Mouse (Mus musculus) embryonic facial prominence, embryonic 13.5 days (tissue): ENCODE data around the gene Drg2. TPM values are rescaled to one million over a fixed set of nuclear protein-coding genes. Genes with fewer than 3 reads are reported as not detected.
A peak's percentile ranks its signal among the peaks of the same experiment; 100 is the strongest.
"Not testable (repeated sequence)": the region's sequence is repeated elsewhere in the genome, so short reads cannot be mapped to it uniquely, and the experiment has no call there.

Experiments
- ATAC-seq: fragments of 200-750 bp; cut with Nextera tagmentation; 2 replicates; pipeline ENCODE4 v1.8.0; 2017; ENCODE audit warnings: low read depth; ENCODE audit not compliant: insufficient number of reproducible peaks, insufficient read depth, low FRiP score, low TSS enrichment
- H3K27ac ChIP-seq: fragments of 300-500 bp; sonication (generic); 2 replicates; pipeline ENCODE4 v1.5.1; 2015; ENCODE audit warnings: moderate library complexity, mild to moderate bottlenecking, inconsistent platforms
- H3K27me3 ChIP-seq: fragments of 300-500 bp; sonication (generic); 2 replicates; pipeline ENCODE4 v1.6.1; 2015; ENCODE audit warnings: mild to moderate bottlenecking, inconsistent platforms
- H3K36me3 ChIP-seq: fragments of 300-500 bp; sonication (generic); 2 replicates; pipeline ENCODE4 v1.6.1; 2015; ENCODE audit warnings: mild to moderate bottlenecking, inconsistent platforms
- H3K4me1 ChIP-seq: fragments of 300-500 bp; sonication (generic); 2 replicates; pipeline ENCODE4 v1.6.1; 2015; ENCODE audit warnings: inconsistent platforms
- H3K4me2 ChIP-seq: fragments of 300-500 bp; sonication (generic); 2 replicates; pipeline ENCODE4 v1.6.1; 2015; ENCODE audit warnings: moderate library complexity, mild to moderate bottlenecking, inconsistent platforms
- H3K4me3 ChIP-seq: fragments of 300-500 bp; sonication (generic); 2 replicates; pipeline ENCODE4 v1.5.1; 2015; ENCODE audit warnings: mild to moderate bottlenecking, inconsistent platforms
- H3K9ac ChIP-seq: fragments of 300-500 bp; sonication (generic); 2 replicates; pipeline ENCODE4 v1.6.1; 2015; ENCODE audit warnings: mild to moderate bottlenecking, inconsistent platforms
- H3K9me3 ChIP-seq: fragments of 300-500 bp; sonication (generic); 2 replicates; pipeline ENCODE4 v1.6.1; 2016; ENCODE audit warnings: inconsistent platforms
- WGBS: fragments of 180-500 bp; shearing (Covaris S2); methylation state at CpG from one replicate; pipeline ENCODE4 v1.1.7; 2015; ENCODE audit warnings: mixed read lengths; 5-methylcytosine and 5-hydroxymethylcytosine counted together
- polyA plus RNA-seq: library from polyadenylated mRNA; unstranded; fragments of >200 nt; fragmentation: Nextera tagmentation; extraction: Ambion mirVana; gene quantifications from 2 replicates; pipeline ENCODE4 v1.2.1, GENCODE M21; 2015

The Drg2 gene
- polyA plus RNA-seq, 1 experiment from 2014 or later: 124 TPM

DNA sequence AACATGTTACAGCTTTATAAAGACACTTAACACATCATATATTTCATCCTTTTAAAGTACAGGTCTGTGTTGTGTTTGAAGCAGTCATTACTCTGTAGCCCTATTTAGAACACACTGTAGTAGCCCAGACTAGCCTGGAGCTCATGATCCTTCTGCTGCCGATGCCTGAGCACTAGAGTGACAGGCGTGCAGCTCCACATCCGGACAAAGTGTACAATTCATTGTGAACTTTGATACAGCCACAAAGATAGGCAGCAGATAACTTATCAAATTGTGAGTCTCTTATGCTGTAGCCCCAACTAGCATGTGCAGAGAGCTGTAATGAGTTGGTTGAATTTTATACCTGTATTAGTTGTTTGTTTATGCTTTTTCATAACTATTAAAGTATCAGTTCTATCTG is 26.8 kb upstream of the Drg2 start:
- Histone ChIP-seq H3K4me3 (no peak overlapping the region), H3K4me1 (no peaks in the 10 kb centered on the region), H3K27me3 (no peaks in the 10 kb centered on the region), H3K9me3 (no peaks in the 10 kb centered on the region), H3K4me2 (no peak overlapping the region), H3K36me3 (peaks cover 41% of the 10 kb centered on the region), H3K9ac (no peak overlapping the region), H3K27ac (no peak overlapping the region)
- ATAC-seq: no peak
- 94% methylated on average over 3 of the region's 3 CpGs for WGBS

DNA sequence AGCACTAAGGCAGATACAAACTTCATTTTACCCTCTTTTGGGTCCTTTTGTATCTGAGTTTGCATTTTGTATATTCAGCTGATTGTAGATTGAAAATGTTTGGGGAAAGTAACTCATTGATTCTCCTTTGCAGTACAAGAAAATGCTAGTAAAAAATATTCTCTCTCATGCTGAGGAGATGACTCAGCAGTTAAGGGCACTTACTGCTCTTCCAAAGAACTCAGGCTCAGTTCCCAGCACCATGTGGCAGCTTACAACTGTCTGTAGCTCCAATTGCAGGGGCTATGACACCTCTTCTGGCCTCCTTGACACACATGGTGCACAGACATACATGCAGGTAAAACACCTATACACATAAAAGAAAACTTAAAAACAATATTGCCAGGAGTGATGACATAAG is 20.9 kb upstream of the Drg2 start:
- no peaks in the 10 kb centered on the region for H3K27me3 ChIP-seq

DNA sequence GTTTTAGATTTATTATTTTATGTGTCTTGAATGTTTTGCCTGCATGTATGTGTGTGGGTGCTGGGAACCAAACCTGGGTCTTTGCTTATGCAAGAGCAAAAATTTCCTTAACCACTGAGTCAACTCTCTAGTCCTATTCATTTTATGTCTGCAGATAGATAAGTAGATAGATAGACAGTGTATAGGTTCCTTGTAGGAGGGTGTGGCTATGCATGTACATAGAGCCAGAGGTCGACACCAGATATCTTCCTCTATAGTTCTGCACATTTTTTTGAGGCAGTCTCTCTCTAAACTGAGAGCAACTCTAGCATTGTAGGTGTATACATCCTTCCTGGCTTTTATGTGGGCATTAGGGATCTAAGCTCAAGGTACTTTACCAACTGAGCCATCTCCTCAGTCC is 19.3 kb upstream of the Drg2 start:
- no peak overlapping the region for H3K9ac ChIP-seq
- no peaks in the 10 kb centered on the region for H3K27me3 ChIP-seq
- H3K36me3 ChIP-seq: peaks cover 74% of the 10 kb centered on the region
- H3K9me3 ChIP-seq: no peaks in the 10 kb centered on the region
- H3K4me1 ChIP-seq: no peaks in the 10 kb centered on the region
- no peak overlapping the region for H3K4me3 ChIP-seq
- 97% methylated on average over 1 of the region's 1 CpGs for WGBS
- H3K27ac ChIP-seq: no peak overlapping the region
- ATAC-seq: no peak
- no peak overlapping the region for H3K4me2 ChIP-seq

More for the DNA sequence above, 20.9 kb upstream of the Drg2 start:
- H3K4me3 ChIP-seq: no peak overlapping the region
- ATAC-seq: no peak
- no peaks in the 10 kb centered on the region for H3K4me1 ChIP-seq
- no peak overlapping the region for H3K27ac ChIP-seq
- H3K9me3 ChIP-seq: no peaks in the 10 kb centered on the region
- no peak overlapping the region for H3K4me2 ChIP-seq
- H3K36me3 ChIP-seq: peaks cover 75% of the 10 kb centered on the region
- H3K9ac ChIP-seq: no peak overlapping the region

DNA sequence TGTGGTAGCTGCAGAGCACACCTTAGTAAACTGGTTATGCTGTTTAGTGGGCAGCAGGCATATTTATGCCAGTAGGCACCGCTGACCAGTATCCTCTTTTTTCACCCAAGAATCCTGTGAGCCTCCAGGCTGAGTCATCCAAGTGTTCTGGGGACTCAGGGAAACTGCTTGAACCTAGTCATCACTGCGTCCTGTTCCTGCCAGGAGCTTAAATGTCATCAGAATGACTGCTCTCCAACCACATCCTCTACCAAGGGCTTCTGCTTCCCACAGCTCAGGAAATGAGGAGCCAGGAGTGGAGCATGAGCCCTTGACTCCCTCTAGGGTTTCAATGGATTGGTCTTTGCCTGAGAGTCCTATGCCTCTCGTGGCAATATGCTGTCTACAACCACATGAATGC is 17.8 kb upstream of the Drg2 start:
- H3K36me3 ChIP-seq: peaks cover 71% of the 10 kb centered on the region
- H3K9ac ChIP-seq: no peak overlapping the region
- H3K27ac ChIP-seq: no peak overlapping the region

DNA sequence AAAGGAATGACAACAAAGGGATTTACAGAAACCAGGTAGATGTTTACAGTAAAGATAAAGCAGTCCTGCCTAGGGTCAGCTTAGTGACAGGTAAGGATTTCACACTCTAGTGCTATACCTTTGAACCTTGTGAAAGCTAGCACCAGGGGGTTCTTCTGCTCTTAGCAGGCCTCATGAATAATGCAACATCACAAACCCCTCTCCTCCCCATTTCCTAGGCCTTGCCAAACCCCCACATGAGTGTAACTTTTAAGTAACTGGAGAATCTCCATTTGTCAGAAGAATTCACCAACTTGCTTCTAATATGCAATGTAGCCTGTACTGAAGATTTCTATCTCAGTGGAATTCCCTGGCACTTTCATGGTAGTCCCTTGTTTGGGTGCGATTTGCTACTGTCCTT is 14.8 kb upstream of the Drg2 start:
- not testable (repeated sequence) for H3K4me1 ChIP-seq, H3K4me3 ChIP-seq, H3K9me3 ChIP-seq, H3K4me2 ChIP-seq, H3K27ac ChIP-seq, H3K27me3 ChIP-seq, ATAC-seq, H3K9ac ChIP-seq
- 33% methylated on average over 1 of the region's 1 CpGs for WGBS
- peaks cover 74% of the 10 kb centered on the region for H3K36me3 ChIP-seq

More for the DNA sequence above, 17.8 kb upstream of the Drg2 start:
- H3K4me2 ChIP-seq: no peak overlapping the region
- no peaks in the 10 kb centered on the region for H3K4me1 ChIP-seq
- H3K9me3 ChIP-seq: no peaks in the 10 kb centered on the region
- ATAC-seq: no peak
- H3K4me3 ChIP-seq: no peak overlapping the region
- no peaks in the 10 kb centered on the region for H3K27me3 ChIP-seq
- 88% methylated on average over 3 of the region's 3 CpGs for WGBS

DNA sequence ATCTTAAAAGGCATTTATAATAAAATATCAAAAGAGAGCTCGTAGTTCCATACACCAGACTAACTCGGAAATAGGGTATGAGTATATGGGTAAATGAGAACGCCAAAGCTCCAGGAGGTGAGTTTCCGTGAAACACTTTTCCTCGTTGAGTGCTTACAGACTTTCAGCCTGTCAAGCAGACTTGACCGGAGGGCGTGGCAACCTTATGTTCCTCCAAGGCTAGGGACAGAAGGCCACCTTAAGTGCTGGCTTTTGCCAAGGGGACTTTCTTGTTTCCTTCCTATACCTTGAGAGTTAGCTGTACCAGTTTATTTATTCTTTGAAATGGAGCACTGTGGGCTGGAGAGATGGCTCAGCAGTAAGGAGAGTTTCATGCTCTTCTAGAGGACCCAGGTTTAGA is 14.2 kb upstream of the Drg2 start:
- H3K27me3 ChIP-seq: no peaks in the 10 kb centered on the region
- H3K36me3 ChIP-seq: peaks cover 70% of the 10 kb centered on the region
- H3K4me1 ChIP-seq: no peaks in the 10 kb centered on the region
- no peak for ATAC-seq
- H3K4me3 ChIP-seq: no peak overlapping the region
- WGBS: 52% methylated on average over 7 of the region's 7 CpGs
- H3K27ac ChIP-seq: no peak overlapping the region
- H3K4me2 ChIP-seq: no peak overlapping the region
- no peaks in the 10 kb centered on the region for H3K9me3 ChIP-seq
- H3K9ac ChIP-seq: no peak overlapping the region

DNA sequence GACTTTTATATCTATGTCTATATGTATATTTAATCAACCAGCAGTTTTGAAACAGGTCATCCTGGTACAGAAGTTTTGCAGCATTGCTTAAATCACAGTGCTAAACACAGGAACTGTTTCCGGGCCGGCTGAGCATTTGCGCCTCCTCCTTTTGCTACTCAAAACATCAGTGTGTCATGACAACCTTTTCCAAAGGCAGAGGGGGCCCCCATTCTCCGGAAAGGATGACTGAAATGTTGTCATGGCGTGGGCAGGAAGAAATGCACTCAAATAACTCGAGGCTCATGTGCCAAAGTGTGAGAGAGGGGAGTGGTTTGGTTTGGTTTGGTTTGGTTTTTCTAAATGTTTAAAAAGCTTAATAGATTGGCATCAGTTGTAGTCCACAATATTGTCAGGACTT is 11.5 kb upstream of the Drg2 start:
- Histone ChIP-seq H3K36me3 (peaks cover 48% of the 10 kb centered on the region), H3K4me1 (peaks cover 4% of the 10 kb centered on the region; the same call in 1 of the 2 replicates), H3K9ac (no peak overlapping the region), H3K4me2 (no peak overlapping the region), H3K27me3 (no peaks in the 10 kb centered on the region), H3K4me3 (no peak overlapping the region), H3K27ac (no peak overlapping the region), H3K9me3 (no peaks in the 10 kb centered on the region)
- no peak for ATAC-seq
- 87% methylated on average over 6 of the region's 6 CpGs for WGBS

DNA sequence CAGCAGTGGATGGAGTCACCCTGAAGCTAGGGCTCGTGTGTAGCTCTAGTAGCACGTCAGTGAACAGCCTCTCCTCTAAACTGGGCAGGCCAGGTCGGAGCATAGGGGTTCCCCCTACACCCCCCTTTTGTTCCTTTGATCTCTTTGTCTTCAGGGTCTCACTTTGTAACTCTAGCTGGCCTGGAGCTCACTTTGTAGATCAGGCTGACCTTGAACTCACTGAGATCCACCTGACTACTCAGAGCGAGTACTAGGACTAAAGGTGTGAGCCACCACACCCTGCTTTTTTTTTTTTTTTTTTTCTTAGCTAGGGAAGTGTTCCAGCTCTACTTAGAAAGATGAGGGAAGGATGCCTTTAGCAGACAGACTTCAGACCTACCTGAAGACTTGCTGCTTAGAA is 10.4 kb upstream of the Drg2 start:
- no peak overlapping the region for H3K4me3 ChIP-seq
- peaks cover 4% of the 10 kb centered on the region; the same call in 1 of the 2 replicates for H3K4me1 ChIP-seq
- 81% methylated on average over 4 of the region's 4 CpGs for WGBS
- no peaks in the 10 kb centered on the region for H3K27me3 ChIP-seq
- peaks cover 38% of the 10 kb centered on the region for H3K36me3 ChIP-seq
- no peaks in the 10 kb centered on the region for H3K9me3 ChIP-seq
- no peak overlapping the region for H3K9ac ChIP-seq
- no peak overlapping the region for H3K27ac ChIP-seq
- H3K4me2 ChIP-seq: no peak overlapping the region
- ATAC-seq: no peak

DNA sequence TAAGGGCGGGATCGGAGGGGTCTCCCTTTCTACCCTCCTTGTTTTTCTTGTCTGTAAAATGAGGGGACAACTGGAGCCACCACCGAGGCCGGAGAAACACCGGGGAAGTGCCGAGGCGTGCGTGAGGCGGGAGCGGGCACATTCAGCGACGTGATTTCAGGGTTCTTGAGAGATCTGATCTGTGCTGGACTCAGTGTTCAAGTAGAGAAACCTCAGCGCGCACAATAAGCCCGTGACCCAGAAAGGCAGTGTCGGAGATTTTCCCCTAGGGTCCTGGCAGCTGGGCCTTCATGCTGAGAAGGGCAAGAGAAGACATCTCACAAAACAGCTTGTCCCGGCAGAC is 325 bp downstream of the Drg2 start:
- peak overlapping the region; percentile 81 for H3K4me3 ChIP-seq
- H3K9ac ChIP-seq: peak overlapping the region; percentile 89
- peaks cover 14% of the 10 kb centered on the region for H3K4me1 ChIP-seq
- peaks cover 39% of the 10 kb centered on the region for H3K36me3 ChIP-seq
- no peak for ATAC-seq
- no peaks in the 10 kb centered on the region for H3K27me3 ChIP-seq
- peak overlapping the region; percentile 91 for H3K4me2 ChIP-seq
- H3K9me3 ChIP-seq: no peaks in the 10 kb centered on the region
- under 1% methylated on average over 17 of the region's 17 CpGs for WGBS
- peak overlapping the region; percentile 53 for H3K27ac ChIP-seq

DNA sequence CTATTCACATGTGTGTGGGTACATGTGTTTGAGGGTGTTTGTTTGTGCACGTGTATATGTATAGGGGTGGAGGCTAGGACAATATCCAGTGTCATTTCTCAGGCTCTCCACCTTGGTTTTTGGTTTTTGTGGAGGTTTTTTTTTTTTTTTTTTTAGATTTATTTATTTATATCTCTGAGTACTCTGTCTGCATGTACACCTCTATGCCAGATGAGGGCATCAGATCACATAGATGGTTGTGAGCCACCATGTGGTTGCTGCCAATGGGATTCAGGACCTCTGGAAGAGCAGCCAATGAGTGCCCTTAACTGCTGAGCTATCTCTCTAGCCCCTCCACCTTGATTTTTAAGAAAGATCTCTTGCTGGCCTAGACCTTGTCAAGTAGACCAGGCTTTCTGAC is 3.6 kb downstream of the Drg2 start:
- peaks cover 71% of the 10 kb centered on the region for H3K36me3 ChIP-seq
- H3K4me1 ChIP-seq: peaks cover 14% of the 10 kb centered on the region
- H3K4me3 ChIP-seq: no peak overlapping the region
- ATAC-seq: no peak
- H3K9ac ChIP-seq: no peak overlapping the region
- no peak overlapping the region for H3K27ac ChIP-seq
- WGBS: 81% methylated on average over 1 of the region's 1 CpGs
- H3K27me3 ChIP-seq: no peaks in the 10 kb centered on the region
- H3K4me2 ChIP-seq: no peak overlapping the region
- H3K9me3 ChIP-seq: no peaks in the 10 kb centered on the region

DNA sequence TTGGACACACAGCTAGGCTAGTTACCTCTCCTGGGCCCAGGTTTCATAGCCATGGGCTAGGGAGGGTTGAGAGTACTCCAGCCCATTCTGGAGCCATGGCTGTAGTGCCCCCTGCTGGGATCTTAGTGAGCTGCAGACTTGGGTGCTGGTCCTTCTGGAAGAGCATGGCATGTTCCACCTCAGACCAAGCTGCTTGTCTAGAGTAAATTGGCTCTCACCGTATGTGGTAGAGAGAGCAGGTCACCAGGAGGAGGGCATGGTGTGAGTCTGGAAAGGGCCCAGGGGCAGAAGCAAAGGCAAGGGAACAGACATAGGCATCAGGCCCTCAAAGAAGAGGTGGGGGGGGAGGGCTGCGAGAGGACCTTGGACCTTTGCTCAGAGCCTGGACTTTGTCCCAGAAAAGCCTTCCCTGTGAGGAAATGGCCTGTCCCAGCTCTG is 11.6 kb downstream of the Drg2 start:
- Histone ChIP-seq H3K4me1 (no peaks in the 10 kb centered on the region), H3K4me2 (no peak overlapping the region), H3K9ac (no peak overlapping the region), H3K9me3 (no peaks in the 10 kb centered on the region), H3K4me3 (no peak overlapping the region), H3K27me3 (no peaks in the 10 kb centered on the region), H3K36me3 (peaks cover 95% of the 10 kb centered on the region), H3K27ac (no peak overlapping the region)
- 98% methylated on average over 2 of the region's 2 CpGs for WGBS
- no peak for ATAC-seq

DNA sequence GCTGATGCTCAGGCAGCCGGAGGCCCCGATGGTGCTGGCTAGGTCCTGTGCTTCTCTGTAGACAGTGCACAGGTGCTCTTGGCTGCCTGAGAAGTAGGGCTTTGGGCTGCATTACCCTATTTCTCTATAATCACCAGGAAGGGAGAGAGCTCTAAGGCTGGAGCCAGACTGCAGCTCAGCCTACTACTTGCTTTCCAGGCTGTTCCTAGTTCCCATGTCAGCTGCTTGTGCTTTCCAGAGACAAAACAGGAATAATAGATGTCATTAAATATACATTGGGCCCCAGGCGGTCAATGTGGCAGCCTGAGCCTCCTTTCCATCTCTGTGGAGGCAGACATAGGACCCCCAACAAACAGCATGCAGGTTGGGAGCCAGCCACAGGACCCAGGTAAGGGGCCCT is 14.6 kb downstream of the Drg2 start, which contains the start of gene Myo15:
Myo15 (plus strand) TSS at position 301 of the 400 bp plus-strand sequence.
- peaks cover 65% of the 10 kb centered on the region for H3K36me3 ChIP-seq
- 94% methylated on average over 3 of the region's 3 CpGs for WGBS

DNA sequence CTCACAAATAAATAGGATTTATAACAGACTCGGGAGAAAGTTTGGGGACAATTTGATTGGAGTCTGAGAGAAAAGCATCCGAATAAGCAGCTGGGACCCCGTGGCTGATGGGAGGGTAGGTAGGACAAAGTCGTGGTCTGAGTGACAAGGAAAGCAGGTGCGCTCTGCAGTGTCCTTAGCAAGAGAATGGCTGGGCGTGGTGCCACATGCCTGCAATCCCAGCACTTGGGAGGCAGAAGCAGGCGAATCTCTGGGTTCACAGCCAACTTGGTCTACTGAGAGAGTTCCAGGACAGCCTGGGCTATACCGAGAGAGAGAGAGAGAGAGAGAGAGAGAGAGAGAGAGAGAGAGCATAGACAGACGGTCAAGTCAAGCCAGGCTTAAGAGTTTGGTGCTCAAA is 16.4 kb downstream of the Drg2 start:
- Histone ChIP-seq H3K4me2 (no peak overlapping the region), H3K4me3 (no peak overlapping the region), H3K27me3 (no peaks in the 10 kb centered on the region), H3K36me3 (peaks cover 47% of the 10 kb centered on the region), H3K9me3 (no peaks in the 10 kb centered on the region), H3K27ac (no peak overlapping the region), H3K9ac (no peak overlapping the region), H3K4me1 (no peaks in the 10 kb centered on the region)
- no peak for ATAC-seq
- 86% methylated on average over 9 of the region's 9 CpGs for WGBS

More for the DNA sequence above, 14.6 kb downstream of the Drg2 start, which contains the start of gene Myo15:
- H3K9ac ChIP-seq: no peak within 1 kb of the TSS
- H3K27me3 ChIP-seq: no peaks in the 10 kb centered on the region
- ATAC-seq: no peak
- H3K4me3 ChIP-seq: no peak within 1 kb of the TSS
- no peaks in the 10 kb centered on the region for H3K9me3 ChIP-seq
- H3K4me1 ChIP-seq: no peaks in the 10 kb centered on the region
- H3K27ac ChIP-seq: no peak within 1 kb of the TSS
- no peak within 1 kb of the TSS for H3K4me2 ChIP-seq
